Mouse (Mus musculus): ENCODE measurements around the gene Epop.
"Not testable (repeated sequence)": the region's sequence is repeated elsewhere in the genome, so short reads cannot be mapped to it uniquely, and the experiment has no call there.

Epop gene

DNA sequence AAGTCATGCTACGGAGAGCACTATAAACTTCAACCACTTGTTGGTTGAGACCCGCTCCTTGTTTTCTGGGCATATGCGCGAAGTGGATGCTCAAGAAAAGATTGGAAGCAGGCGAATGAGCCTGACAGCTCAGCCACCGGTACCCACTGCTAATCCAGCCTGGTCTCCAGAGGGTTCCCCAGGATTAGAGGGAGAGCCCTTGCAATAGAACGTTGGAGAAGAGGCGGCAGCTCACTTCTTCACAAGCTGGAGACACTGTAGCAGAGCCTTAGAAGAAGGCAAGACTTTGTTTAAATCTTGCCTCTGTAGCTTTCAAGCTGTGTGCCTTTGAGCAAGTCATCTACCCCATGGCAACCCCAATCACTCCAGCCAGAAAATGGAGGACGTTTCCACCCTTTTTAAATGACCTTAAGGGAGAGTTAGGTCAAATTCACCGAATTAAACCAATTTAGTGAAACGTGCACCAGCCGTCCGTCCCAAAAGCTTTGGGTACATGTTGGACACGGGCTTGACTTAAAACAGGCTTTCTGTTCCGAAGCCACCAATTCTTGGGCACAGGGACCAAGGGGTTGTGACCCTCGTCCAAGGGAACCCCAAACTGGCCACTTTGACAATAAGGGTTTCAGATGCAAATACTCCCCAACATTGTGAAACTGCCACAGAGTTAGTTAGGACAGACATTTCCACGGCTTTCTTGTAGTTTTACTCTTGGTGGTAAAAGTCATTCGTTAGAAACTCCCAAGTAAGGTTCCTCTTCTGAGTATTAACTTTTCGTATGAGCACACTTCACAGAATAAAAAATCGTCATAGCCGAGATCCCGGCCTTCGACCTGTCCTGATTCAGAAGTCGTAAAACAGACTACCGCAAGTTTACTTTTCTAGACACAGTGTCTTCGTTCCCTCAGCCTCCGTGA lies 31.5 kb upstream of the Epop start:
- no peak for DNase-seq (ENCODE audit: low read depth, low spot score)

DNA sequence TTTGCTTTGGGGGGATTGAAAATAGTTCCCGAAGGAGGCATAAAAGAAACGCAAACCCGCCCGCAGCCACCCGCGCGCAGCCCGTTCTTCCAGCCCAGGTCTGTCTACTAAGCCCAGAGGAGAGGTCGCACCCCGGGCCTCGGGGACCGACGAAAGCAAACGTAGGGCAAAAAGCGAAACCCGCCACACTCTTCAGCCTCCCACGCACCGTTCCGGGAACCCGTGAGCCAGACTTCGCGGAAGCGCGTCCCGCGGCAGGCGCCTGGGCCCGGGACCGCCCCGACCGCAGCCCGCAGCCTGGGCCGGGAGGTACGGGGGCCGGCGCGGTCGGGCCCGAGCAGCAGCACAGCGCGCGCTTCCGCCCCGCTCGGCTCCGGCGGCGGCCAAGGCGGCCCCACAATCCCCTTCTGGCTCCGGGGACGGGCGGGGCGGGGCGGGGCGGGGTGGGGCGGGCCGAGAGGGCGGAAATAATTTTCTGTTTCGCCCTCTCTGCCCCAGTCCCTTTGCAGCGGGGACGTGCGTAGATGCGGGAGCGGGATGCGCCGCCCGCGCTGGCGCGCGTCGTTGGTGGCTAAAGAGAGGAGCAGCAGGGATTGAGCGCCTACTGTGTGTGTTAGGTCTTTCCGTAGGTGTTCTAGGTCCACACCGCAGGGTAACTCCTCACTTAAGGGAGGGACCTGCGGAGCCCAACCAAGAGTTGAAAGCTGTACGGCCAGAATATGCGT lies 30.6 kb upstream of the Epop start:
- peak; percentile 83 for DNase-seq (ENCODE audit: low read depth, low spot score)

DNA sequence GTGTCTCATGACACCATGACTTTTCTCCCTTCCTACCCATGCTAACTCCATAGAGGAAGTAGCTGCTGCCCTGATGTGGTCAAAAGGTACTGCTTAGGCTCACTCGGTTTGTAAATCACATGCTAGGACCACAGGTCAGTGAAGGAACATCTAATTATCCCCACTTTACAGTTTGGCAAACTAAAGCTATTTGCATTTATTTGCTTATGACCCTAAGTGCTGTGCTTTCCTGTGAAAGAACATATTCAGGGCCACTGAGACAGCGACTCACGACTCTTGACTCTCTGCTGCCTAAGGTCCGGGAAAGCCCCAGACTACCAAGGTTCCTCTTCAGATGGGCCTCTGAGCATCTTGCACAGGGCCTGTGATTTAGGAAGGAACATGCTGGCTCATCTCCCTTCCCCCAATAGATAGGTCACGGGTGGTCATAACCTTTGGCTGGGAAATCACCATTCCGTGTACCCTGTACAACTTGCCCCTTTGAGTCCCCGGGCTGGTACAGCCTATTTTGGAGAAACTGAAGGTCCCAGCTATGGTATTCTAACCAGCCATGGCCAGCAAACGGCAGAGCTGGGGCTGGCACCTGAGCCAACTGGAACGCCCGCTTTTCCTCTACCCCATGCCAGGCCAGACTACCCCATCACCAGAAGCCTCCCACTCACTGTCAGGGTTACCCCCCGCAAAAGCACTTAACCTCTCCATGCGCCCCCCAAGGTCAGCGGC lies 29.9 kb upstream of the Epop start:
- peak; percentile 54 for DNase-seq (ENCODE audit: low read depth, low spot score)

DNA sequence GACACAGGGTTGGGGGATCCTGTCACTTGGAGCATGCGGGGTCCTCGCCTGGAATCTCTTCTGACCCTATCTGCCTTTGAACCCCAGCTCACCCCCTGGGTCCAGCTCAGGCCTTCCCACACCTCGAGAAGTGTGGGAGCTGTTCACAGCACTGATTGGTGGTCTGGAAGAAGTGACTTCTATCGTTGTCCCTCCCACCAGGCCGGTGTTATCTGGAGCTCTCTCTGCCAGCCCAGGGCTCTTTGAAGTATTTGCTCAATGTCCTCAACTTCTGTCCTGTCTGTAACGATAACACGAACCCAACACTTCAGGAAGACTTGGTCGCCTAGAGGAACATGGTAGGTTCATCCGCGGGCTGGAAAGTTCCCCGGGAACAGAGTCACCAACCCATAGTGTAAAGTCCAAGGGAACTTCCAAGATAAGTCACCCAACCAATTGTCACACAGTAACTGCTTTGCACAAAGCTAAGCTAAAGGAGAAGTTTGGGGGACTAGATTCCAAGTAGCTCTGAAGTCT lies 29.3 kb upstream of the Epop start:
- DNase-seq (ENCODE audit: low read depth, low spot score), result peak; percentile 78

DNA sequence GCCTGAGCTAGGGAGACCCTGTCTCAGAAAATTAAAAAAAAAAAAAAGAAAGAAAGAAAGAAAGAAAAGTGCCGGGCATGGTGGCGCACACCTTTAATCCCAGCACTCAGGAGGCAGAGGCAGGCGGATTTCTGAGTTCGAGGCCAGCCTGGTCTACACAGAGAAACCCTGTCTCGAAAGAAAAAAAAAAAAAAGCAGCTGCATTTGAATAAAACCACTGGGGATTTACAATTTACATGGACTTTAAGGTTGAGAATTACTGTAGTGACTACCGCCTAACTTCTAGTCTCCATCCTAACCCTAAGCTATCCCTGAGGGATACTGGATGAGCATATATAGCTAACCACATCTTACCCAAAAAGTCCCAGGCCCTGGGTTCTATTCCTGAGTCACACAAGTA lies 28.5 kb upstream of the Epop start:
- not testable (repeated sequence) for DNase-seq (ENCODE audit: low read depth, low spot score)

DNA sequence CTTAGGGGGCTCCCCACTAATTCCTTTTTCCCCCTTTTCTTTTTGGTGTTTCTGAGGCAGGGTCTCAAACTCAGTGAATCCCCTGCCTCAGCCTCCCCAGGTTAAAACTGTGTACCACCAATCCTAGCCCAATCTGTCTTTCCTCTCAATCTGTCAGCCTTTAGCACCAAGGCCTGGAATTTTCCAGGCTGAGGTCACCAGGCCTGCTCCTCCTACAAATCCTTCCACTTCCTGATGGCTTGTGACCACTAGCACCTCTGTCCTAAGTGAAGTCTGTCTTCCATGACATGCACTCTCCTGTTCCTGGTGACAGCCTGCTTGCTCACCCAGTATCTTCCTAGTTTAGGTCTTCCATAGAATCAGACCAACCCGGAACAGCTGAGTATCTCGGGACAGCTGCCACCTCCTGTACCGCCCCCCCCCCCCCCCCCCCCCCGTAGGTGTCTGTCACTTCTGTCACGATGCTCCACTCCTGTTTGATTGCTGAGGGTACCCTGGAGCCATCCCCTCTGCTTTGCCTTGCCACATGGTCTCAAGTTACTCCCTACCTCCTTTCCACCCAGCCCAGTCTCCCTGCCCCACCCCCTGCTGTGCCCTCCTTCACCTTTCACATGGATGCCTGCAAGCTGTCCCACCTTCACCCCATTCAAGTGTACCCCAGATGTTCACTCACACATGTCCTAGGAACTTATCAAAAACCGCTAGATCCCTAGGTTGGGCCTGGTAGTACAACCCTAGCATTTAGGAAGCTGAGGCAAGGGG lies 27.9 kb upstream of the Epop start:
- peak; percentile 82 for DNase-seq (ENCODE audit: low read depth, low spot score)

DNA sequence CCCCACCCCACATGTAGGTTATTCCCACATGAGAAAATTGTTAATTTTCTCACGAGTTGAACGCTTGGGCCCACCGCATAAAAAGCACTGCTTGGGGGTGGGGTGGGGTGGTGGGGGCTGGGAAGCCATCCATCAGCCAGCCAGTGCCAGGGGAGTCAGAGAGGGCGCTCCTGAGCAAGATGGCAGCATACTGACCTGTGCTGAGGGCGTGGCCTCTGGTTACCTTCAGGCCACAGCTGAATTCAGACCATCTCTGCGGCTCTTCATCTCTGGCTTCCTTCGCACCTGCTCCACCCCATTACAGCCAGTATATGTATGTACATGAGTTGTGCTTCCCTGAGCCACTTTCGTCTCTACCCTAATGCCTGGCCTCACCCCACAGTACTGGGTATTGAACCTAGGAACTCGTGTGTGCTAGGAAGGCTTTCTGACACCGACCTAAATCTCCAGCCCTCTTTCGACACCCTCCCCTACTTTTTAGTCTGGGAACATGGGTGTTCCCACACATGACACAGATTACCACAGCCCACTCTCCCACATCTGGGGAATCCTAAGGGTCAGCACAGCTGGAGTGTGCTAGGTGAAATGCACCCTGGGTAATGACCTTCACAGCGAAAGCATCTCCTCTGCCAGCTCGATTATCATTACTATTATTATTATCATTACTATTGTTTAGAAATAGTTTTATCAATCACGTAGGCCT lies 26.9 kb upstream of the Epop start:
- peak; percentile 92 for DNase-seq (ENCODE audit: low read depth, low spot score)

DNA sequence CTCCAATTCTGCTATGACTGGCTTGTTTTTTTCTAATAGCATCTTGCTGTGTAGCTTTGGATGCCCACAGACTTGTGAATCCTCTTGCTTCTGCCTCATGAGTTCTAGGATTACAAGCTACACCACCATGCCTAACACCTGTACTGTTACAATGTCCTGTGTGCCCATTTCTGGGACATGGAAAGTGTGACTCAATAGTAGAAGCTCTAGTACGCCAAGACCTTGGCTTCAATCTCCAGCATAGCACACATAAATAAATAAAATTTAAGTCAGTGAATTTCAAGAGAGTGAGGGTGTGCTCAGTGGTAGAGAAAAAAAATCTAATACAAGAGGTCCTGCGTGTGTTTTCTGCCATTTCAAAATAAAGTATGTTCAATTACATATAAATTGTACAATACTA lies 24.7 kb upstream of the Epop start:
- DNase-seq (ENCODE audit: low read depth, low spot score), result no peak

DNA sequence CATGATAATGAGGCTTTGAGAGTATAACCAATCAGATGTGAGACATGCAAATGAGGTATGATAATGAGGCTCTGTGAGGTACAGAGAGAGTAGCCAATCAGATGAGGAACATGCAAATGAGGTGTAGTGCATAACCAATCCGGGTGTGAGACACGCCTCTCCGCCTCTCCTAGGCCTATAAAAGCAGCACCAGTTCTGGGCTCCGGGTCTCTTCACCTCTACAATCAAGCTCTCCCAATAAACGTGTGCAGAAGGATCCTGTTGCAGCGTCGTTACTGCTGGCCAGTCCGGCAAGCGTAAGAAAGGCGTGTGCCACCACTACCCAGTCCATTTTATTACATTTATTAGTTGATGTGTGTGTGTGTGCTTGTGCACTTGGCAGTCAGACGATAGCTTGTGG lies 23.9 kb upstream of the Epop start:
- DNase-seq (ENCODE audit: low read depth, low spot score), result peak; percentile 81

DNA sequence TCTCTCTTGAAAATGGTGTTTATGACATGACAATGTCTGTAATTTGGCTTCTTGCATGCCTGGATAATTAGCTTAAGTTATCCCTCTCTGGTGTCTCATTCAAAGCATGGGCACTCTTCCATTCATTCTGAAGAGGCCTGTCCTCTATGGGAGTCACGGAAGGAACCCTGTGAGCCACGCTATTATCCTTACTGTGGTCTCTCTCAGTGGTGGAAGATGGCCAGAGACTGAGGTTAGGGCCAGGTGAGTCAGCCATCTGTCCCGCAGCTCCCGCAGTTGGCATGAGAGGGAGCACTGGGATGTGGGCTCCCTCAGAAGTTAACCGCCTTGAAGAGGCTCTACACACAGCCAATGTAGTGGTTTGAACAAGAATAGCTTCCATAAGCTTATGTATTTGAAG lies 20.8 kb upstream of the Epop start:
- no peak for DNase-seq (ENCODE audit: low read depth, low spot score)

DNA sequence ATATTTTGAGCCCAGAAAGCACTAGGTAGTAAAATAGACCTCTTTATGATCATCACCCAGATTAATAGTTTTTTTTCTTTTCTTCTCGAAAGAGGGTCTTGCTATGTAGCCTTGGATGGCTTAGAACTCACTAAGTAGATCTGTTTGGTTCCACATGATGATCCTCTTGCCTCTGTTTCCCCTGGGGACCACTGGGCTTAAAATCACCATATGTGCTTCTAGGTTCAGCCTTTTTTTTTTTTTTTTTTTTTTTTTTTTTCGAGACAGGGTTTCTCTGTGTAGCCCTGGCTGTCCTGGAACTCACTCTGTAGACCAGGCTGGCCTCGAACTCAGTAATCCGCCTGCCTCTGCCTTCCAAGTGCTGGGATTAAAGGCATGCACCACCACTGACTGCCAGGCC lies 19.0 kb upstream of the Epop start:
- DNase-seq (ENCODE audit: low read depth, low spot score), result not testable (repeated sequence)

DNA sequence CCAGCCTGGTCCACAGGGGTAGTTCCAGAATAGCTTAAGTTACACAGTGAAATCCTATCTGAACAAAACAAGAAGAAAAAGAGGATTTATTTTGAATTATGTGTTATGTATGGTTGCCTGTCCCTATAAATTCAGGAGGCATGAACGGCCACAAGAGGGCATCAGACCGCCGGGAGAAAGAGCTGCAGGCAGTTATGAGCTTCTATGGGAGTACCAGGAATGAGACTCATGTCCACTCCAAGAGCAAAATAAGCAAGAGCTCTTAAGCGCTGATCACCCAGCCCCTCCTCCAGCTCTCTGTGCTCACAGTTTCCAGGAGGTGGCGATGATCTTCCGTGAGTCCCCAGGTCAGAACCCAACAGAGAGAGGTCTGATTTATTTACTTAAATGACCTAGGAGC lies 15.3 kb upstream of the Epop start:
- DNase-seq (ENCODE audit: low read depth, low spot score), result peak; percentile 97

DNA sequence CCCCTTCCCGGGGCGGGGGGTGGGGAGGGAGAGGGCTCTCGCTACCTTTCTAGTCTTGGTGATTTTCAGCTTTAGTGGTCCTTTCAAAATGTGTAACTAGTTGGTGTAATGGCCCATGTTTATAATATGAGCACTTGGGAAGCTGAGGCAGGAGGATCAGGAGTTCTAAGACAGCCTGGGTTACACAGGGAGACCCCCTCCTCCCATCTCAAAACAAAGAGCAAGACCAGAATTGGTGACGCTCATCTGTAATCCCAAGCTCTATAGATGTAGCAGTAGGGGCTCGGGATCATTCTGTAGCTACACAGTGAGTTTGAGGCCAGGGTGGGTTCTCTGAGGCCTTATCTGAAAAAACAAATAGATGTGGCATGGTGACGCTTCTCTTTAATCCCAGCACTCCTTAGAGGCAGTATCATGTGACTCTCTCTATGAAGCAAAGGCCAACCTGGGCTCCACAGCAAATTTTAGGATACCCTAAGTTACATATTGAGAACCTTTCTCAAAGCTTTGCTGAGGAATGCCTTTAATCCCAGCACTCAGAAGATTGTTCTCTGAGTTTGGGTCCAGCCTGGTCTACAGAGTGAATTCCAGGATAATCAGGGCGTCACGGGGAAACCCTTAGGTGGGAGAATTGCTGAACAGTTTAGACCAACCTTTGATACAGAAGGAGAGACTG lies 14.0 kb upstream of the Epop start:
- DNase-seq (ENCODE audit: low read depth, low spot score), result no peak

DNA sequence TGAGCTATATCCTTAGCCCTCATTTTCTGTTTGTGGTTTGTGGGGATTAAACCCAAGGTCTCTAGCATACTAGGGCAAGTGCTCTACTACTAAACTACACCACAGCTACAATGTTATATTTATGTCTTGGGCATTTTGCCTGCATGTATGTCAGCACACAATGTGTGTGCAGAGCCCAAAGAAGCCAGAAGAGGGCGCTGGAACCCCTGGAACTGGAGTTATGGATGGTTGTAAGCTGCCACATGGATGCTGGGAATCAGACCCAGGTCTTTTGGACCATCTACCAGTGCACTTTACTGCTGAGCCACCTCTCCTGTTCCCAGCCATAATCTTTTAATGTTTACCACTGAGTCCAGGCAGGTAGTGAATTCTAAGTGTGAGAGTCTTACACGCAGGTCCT lies 13.2 kb upstream of the Epop start:
- DNase-seq (ENCODE audit: low read depth, low spot score), result no peak

DNA sequence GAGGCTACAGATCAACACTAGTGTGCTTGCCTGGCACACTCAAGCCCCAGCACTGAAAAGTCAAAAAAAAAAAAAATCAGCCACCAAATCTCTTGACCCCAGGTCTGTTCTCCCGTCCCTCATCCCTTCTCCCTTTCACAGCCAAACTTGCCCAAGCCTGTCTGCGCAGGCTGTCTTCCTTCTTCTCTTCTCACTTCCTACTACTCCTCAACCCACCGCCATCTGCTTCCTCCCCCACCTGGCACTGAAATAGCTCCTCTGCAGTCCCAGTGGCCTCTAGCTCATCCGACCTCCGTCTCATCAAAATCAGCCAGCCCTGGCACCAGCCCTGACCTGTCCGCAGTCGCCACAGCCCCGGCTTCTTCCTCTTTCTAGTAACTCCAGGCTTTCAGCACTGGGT lies 12.2 kb upstream of the Epop start:
- no peak for DNase-seq (ENCODE audit: low read depth, low spot score)

DNA sequence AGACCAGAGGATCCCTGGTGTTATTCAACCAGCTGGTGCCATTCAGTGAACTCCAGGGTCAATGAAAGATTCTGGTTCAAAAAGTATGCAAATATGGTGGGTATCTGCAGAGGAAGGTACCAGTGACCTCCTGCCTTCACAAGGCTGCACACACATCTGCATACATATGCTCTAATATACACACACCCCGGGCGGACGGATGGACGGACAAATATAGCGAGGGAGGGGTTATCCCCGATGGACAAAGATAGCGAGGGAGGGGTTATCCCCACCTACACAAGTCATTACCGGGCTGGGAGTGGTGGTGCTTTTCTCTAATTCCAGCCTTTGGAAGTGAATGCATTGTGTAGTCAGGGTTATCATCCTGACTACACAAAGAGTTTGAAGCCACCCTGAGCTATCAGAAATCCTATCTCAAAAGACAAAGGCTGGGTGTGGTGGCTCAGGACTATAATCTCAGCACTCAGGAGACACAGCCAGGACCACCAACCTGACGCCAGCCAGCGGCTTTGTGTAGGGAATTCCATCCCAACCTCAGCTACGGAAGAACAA lies 6.0 kb upstream of the Epop start:
- DNase-seq (ENCODE audit: low read depth, low spot score), result peak; percentile 93

DNA sequence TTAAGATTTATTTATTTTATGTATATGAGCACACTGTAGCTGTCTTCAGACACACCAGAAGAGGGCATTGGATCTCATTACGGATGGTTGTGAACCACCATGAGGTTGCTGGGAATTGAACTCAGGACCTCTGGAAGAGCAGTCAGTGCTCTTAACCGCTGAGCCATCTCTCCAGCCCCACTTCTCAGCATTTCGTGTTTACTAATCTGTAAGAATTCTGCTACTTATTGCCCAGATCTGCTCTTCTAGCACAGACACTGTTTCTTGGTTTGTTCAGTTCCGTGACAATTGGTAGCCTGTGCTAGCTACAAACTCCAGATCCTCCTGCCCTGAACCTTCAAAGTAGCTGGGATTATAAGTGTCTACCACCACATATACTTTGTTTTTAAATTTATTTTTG lies 2.9 kb upstream of the Epop start:
- not testable (repeated sequence) for DNase-seq (ENCODE audit: low read depth, low spot score)

DNA sequence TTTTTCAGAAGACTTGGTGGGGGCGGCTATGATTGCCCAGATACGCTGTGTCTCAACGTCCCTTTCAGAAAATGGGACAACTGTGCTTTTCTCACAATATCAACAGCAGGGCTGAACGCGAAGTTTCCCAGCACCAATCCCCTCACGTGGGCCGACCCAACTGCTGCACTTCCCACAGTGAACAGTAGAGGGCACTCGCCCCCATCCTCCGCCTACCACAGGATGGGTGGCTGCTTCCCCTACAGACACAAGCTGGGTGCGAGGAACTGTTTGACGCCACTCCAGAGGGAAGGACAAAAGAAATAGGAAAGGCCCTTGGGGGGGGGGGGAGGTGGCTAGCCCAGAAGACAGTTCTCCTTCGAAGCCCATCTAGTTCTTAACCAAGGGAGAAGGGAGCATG lies 2.4 kb upstream of the Epop start:
- peak; percentile 88 for DNase-seq (ENCODE audit: low read depth, low spot score)

DNA sequence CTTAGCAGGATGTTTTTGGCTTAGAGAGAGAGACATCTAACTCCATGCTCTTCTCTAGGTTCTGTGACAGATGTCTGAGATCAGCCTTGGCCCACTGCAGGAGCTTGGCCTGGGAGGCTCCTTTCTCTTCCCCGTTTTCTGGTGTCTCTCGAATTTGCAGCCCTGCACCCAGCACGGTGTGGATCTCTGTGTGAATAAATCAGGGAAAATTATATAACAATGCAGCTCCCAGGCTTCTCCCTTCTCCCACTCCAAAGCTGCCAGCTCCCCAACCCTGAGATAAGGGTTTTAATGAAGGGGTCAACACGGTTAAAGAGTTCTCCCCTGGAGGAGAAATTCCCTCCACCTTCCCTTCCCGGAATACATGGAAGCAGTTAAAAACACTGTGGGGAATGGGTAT lies 2.0 kb upstream of the Epop start:
- DNase-seq (ENCODE audit: low read depth, low spot score), result no peak

DNA sequence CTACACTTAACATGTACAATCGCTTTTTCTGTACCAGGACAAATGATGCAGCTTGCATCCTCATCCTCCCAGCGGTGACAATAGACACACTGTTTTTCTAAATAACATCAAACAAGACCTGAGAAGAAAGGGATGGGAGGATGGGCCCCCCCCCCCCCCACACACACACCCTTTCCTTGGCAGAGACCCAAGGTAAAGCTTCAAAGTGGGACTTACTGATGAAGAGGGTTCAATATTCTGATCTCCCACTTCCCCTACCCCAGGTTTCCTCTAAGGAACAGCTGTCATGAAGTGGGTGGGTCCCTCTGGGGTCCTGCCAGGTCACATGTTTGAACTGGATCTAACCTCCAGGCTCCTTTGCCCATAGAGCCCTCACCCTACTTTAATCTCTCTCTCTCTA lies 1.5 kb upstream of the Epop start:
- no peak for DNase-seq (ENCODE audit: low read depth, low spot score)
